Mouse (Mus musculus): ENCODE results near the gene Ap2s1. TPM values are rescaled to one million over a fixed set of nuclear protein-coding genes. Genes with fewer than 3 reads are reported as not detected.

Ap2s1 gene
- 262 and 263 TPM in 2 replicates for polyA plus RNA-seq (2015; fragmentation: Nextera tagmentation; extraction: Ambion mirVana)

DNA sequence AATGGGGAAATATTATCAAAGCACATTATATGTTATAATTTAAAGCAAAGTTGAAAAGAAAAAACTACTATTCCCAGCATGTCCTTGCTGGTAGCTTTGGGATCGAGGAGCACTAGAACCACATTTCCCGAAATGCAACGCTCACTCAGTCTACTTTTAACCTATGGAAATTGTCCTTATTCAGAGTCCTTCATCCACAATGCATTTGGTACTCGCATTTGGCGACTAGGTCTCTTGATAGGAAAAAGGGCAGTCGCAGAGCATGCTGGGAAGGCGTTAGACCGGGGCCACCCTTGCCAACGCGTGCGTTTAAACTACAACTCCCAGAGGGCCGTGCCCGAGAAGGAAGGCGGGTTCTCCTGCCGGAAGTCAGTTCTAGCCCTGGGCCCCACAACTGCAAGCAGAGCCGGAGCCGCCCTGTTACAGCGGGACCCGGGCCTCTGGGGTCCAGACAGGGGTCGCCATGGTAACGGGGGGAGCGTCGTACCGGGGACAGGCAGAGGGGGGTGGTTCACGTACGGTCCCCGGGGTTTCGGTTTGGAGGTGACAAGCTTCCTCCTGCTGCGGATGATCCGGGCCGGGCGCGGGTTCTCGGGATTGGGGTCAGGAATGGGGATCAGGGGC lies at the start of gene Ap2s1:
Gene Ap2s1, plus strand, starts transcription at position 338 of the 624 bp plus-strand sequence.
- H3K4me1 ChIP-seq (replicated peaks; ENCODE audit: insufficient read depth, low read length), result peaks cover 6% of the 10 kb centered on the region; the same call in 1 of the 2 replicates
- H3K4me3 ChIP-seq (replicated peaks; ENCODE audit: low read depth, low read length), result peak within 1 kb of the TSS; percentile 82
- DNase-seq (ENCODE audit: low spot score), result peak; percentile 99
- peak within 1 kb of the TSS; percentile 65 for H3K27ac ChIP-seq
- no peak; the same call in 1 of the 2 replicates for TF ChIP-seq CTCF (IDR thresholded peaks at IDR 0.05; ENCODE audit: low read depth)
- H3K27me3 ChIP-seq (ENCODE audit: insufficient read depth, low read length), result no peaks in the 10 kb centered on the region
- peak; percentile 96 for ATAC-seq (replicated peaks; ENCODE audit: low FRiP score, low read depth)
- H3K36me3 ChIP-seq (ENCODE audit: insufficient read depth, low read length), result peaks cover 4% of the 10 kb centered on the region; the same call in 1 of the 2 replicates
- peak within 1 kb of the TSS; percentile 89 for H3K9ac ChIP-seq (ENCODE audit: low read depth, low read length)
- H3K9me3 ChIP-seq (replicated peaks; ENCODE audit: low read length), result no peaks in the 10 kb centered on the region
- under 1% methylated on average over 34 of the region's 34 CpGs for WGBS
- H3K4me2 ChIP-seq (ENCODE audit: low read length), result peak within 1 kb of the TSS; percentile 80

DNA sequence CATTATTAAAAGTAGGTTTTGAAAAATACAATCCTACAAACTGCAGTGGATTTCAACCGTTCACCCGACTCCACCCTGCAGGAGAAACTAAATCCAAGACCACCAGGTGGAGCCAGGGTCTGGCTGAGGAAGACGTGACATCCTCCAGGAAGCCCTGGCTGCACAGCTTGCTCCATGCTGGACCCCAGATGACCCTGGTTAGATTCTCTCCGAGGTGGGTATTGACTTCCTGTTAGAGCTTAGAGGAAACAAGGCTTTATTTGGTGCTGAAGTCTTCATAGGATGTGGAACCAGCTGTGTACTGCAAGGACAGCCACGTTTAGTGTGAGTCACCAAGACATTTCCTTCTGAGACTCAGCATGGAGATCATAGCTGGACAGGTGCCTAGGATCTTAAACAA lies 49.0 kb upstream of the Ap2s1 start:
- peak; percentile 28; the same call in 1 of the 2 replicates for TF ChIP-seq CTCF (IDR thresholded peaks at IDR 0.05; ENCODE audit: low read depth)
- 74% methylated on average over 5 of the region's 5 CpGs for WGBS
- H3K36me3 ChIP-seq (ENCODE audit: insufficient read depth, low read length), result no peaks in the 10 kb centered on the region
- H3K4me2 ChIP-seq (ENCODE audit: low read length), result no peak overlapping the region
- H3K27ac ChIP-seq, result no peak overlapping the region
- ATAC-seq (replicated peaks; ENCODE audit: low FRiP score, low read depth) (no peak), DNase-seq (ENCODE audit: low spot score) (peak; percentile 48)
- H3K9ac ChIP-seq (ENCODE audit: low read depth, low read length), result no peak overlapping the region
- no peaks in the 10 kb centered on the region for H3K27me3 ChIP-seq (ENCODE audit: insufficient read depth, low read length)
- no peak overlapping the region for H3K4me3 ChIP-seq (replicated peaks; ENCODE audit: low read depth, low read length)
- 0 out of 2 replicates have a peak, but pooled peaks cover 5% of the 10 kb centered on the region for H3K9me3 ChIP-seq (replicated peaks; ENCODE audit: low read length)
- H3K4me1 ChIP-seq (replicated peaks; ENCODE audit: insufficient read depth, low read length), result no peaks in the 10 kb centered on the region

DNA sequence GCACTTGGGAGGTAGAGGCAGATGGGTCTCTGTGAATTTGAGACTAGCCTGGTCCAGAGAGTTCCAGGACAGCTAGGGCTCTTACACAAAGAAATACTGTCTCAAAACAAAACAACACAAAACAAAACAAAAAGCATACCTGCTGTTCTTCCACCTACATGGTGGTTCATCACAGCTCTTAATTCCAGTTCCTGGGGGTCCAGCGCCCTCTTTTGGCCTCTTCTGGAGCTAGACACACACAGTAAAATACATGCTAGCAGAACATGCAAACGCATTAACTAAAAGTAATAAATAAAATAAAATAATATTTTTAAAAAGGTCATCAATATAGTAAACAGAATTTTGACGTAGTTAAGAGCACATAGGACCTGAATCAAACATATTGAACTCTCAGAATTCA lies 43.2 kb upstream of the Ap2s1 start:
- peak; percentile 63 for TF ChIP-seq CTCF (IDR thresholded peaks at IDR 0.05; ENCODE audit: low read depth)
- Histone ChIP-seq H3K9me3 (replicated peaks; ENCODE audit: low read length) (no peaks in the 10 kb centered on the region), H3K4me2 (ENCODE audit: low read length) (no peak overlapping the region), H3K36me3 (ENCODE audit: insufficient read depth, low read length) (no peaks in the 10 kb centered on the region), H3K9ac (ENCODE audit: low read depth, low read length) (no peak overlapping the region), H3K27me3 (ENCODE audit: insufficient read depth, low read length) (no peaks in the 10 kb centered on the region), H3K27ac (no peak overlapping the region), H3K4me1 (replicated peaks; ENCODE audit: insufficient read depth, low read length) (no peaks in the 10 kb centered on the region), H3K4me3 (replicated peaks; ENCODE audit: low read depth, low read length) (no peak overlapping the region)
- DNase-seq (ENCODE audit: low spot score), result peak; percentile 35
- ATAC-seq (replicated peaks; ENCODE audit: low FRiP score, low read depth), result no peak
- WGBS, result 37% methylated on average over 3 of the region's 3 CpGs

GRCm38 (mm10) chr7:16699042-16699441 lies 39.2 kb upstream of the Ap2s1 start:
- DNase-seq (ENCODE audit: low spot score) (peak; percentile 16), ATAC-seq (replicated peaks; ENCODE audit: low FRiP score, low read depth) (no peak)
- TF ChIP-seq CTCF (IDR thresholded peaks at IDR 0.05; ENCODE audit: low read depth), result peak; percentile 68
- no peak overlapping the region for H3K4me2 ChIP-seq (ENCODE audit: low read length)
- WGBS, result 48% methylated on average over 2 of the region's 2 CpGs
- H3K27ac ChIP-seq, result no peak overlapping the region
- no peaks in the 10 kb centered on the region for H3K27me3 ChIP-seq (ENCODE audit: insufficient read depth, low read length)
- H3K9me3 ChIP-seq (replicated peaks; ENCODE audit: low read length), result no peaks in the 10 kb centered on the region
- no peak overlapping the region for H3K4me3 ChIP-seq (replicated peaks; ENCODE audit: low read depth, low read length)
- no peaks in the 10 kb centered on the region for H3K36me3 ChIP-seq (ENCODE audit: insufficient read depth, low read length)
- H3K9ac ChIP-seq (ENCODE audit: low read depth, low read length), result no peak overlapping the region
- H3K4me1 ChIP-seq (replicated peaks; ENCODE audit: insufficient read depth, low read length), result no peaks in the 10 kb centered on the region

DNA sequence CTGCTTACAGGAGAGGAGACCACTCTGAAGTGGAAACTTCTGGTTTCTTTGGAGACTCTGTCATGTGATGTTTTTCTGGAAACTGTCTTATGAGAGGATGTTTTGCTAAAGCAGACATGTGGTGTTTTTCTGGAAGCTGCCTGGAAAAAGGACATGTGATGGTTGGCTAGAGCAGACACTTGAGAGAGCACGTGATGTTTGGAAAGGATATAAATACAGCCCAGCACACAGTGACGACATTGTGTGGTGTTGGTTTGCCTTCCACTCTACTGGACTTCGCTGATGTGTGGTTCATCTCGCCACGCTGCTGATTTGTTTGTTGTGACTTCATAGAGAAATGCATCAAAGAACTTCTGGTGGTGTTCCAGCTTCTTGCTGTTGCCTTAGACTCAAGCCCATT lies 37.6 kb upstream of the Ap2s1 start:
- no peak for DNase-seq (ENCODE audit: low spot score)
- WGBS, result 67% methylated on average over 5 of the region's 5 CpGs
- Histone ChIP-seq H3K4me1 (replicated peaks; ENCODE audit: insufficient read depth, low read length) (no peaks in the 10 kb centered on the region), H3K36me3 (ENCODE audit: insufficient read depth, low read length) (no peaks in the 10 kb centered on the region), H3K9me3 (replicated peaks; ENCODE audit: low read length) (no peaks in the 10 kb centered on the region), H3K9ac (ENCODE audit: low read depth, low read length) (no peak overlapping the region), H3K4me2 (ENCODE audit: low read length) (no peak overlapping the region), H3K27me3 (ENCODE audit: insufficient read depth, low read length) (no peaks in the 10 kb centered on the region), H3K4me3 (replicated peaks; ENCODE audit: low read depth, low read length) (no peak overlapping the region), H3K27ac (no peak overlapping the region)
- no peak for TF ChIP-seq CTCF (IDR thresholded peaks at IDR 0.05; ENCODE audit: low read depth)
- no peak for ATAC-seq (replicated peaks; ENCODE audit: low FRiP score, low read depth)

DNA sequence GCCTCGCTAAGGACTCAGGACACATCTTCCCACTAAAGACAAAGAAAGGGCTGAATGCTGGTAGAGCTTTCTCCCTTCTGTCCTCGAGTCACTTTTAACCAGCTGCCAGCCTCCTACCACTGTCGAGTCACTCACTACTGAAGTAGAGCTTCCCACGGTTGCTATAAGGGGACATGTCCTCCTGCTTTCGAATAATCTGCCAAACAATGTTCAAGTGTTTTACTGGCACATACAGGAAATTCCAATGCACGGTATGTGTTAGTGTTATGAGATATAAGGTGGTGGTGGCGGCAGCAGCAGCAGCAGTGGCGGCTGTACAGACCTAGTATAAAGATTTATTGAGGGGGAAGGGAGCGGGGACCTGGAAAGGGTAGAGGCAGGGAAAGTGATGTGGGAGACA lies 31.8 kb upstream of the Ap2s1 start:
- 34% methylated on average over 9 of the region's 9 CpGs for WGBS
- no peak overlapping the region for H3K27ac ChIP-seq
- no peaks in the 10 kb centered on the region for H3K27me3 ChIP-seq (ENCODE audit: insufficient read depth, low read length)
- H3K9ac ChIP-seq (ENCODE audit: low read depth, low read length), result no peak overlapping the region
- H3K9me3 ChIP-seq (replicated peaks; ENCODE audit: low read length), result no peaks in the 10 kb centered on the region
- H3K4me1 ChIP-seq (replicated peaks; ENCODE audit: insufficient read depth, low read length), result no peaks in the 10 kb centered on the region
- no peak overlapping the region for H3K4me2 ChIP-seq (ENCODE audit: low read length)
- no peak for TF ChIP-seq CTCF (IDR thresholded peaks at IDR 0.05; ENCODE audit: low read depth)
- no peak overlapping the region for H3K4me3 ChIP-seq (replicated peaks; ENCODE audit: low read depth, low read length)
- H3K36me3 ChIP-seq (ENCODE audit: insufficient read depth, low read length), result no peaks in the 10 kb centered on the region
- ATAC-seq (replicated peaks; ENCODE audit: low FRiP score, low read depth), result no peak
- DNase-seq (ENCODE audit: low spot score), result peak; percentile 5

All from kidney, postnatal 0 days (tissue).